ENCODE assay signal across 8 mouse cellular contexts in genomic region chr9:75558812-75559511, GRCm38 (mm10). TPM values are rescaled to one million over a fixed set of nuclear protein-coding genes. Genes with fewer than 3 reads are reported as not detected.
DNase-seq lines count a peak whose midpoint lies in the region; ATAC-seq lines count a peak whose summit lies in the region.

No protein-coding gene starts in this region.

- H3K4me1 ChIP-seq in heart, embryonic 14.5 days (ENCODE audit: control insufficient read depth in 2 of 2, insufficient read depth in 2 of 2, low read length in 2 of 2) = peaks cover 2 to 11% of the 10 kb centered on the region in 2 experiments; a peak in 3 of 4 replicates
- H3K4me1 ChIP-seq in stomach, embryonic 14.5 days (ENCODE audit: control insufficient read depth, insufficient read depth, low read length) = peaks cover 6% of the 10 kb centered on the region

- no peaks in the 10 kb centered on the region for H3K36me3 ChIP-seq in heart, embryonic 14.5 days (ENCODE audit: control insufficient read depth, insufficient read depth, low read length)
- no peaks in the 10 kb centered on the region for H3K36me3 ChIP-seq in stomach, embryonic 14.5 days (ENCODE audit: control insufficient read depth, insufficient read depth, low read length)

- peak; percentile 86 for ATAC-seq in heart, embryonic 14.5 days (ENCODE audit: insufficient number of reproducible peaks, insufficient read depth, low FRiP score, low read depth)
- peak; percentile 87 for ATAC-seq in stomach, embryonic 14.5 days (ENCODE audit: insufficient number of reproducible peaks, insufficient read depth, low FRiP score, low read depth)

- peak; percentile 16 for DNase-seq in retina, postnatal 1 day
- no peak for DNase-seq in retina, embryonic 14.5 days (ENCODE audit: low spot score)
- peak; percentile 33 for DNase-seq in embryo, embryonic 11 days
- peak; percentile 86 for DNase-seq in kidney, postnatal 10 days
- DNase-seq in lung, postnatal 4 days = peak; percentile 66 to 83
- no peak for DNase-seq in cerebellum, postnatal 25 days

- no peaks in the 10 kb centered on the region for H3K27me3 ChIP-seq in heart, embryonic 14.5 days (ENCODE audit: control insufficient read depth, insufficient read depth, low read length)
- no peaks in the 10 kb centered on the region for H3K27me3 ChIP-seq in stomach, embryonic 14.5 days (ENCODE audit: control insufficient read depth, insufficient read depth, low read length)

- no peaks in the 10 kb centered on the region for H3K9me3 ChIP-seq in heart, embryonic 14.5 days (ENCODE audit: control insufficient read depth, low read length)
- H3K9me3 ChIP-seq in stomach, embryonic 14.5 days (ENCODE audit: control insufficient read depth, low read depth, low read length) = no peaks in the 10 kb centered on the region

- peak overlapping the region; percentile 75 for H3K4me2 ChIP-seq in heart, embryonic 14.5 days (ENCODE audit: low read length)
- H3K4me2 ChIP-seq in stomach, embryonic 14.5 days (replicated peaks; ENCODE audit: low read depth, low read length) = peak overlapping the region; percentile 49

- H3K27ac ChIP-seq in heart, embryonic 14.5 days (replicated peaks in 1 of 2; ENCODE audit: control insufficient read depth in 1 of 2, insufficient read depth in 1 of 2, low read depth in 2 of 2, low read length in 2 of 2) = peak overlapping the region; percentile 89
- H3K27ac ChIP-seq in stomach, embryonic 14.5 days (ENCODE audit: low read length) = peak overlapping the region; percentile 96

- peak overlapping the region; percentile 64 to 85 for H3K4me3 ChIP-seq in heart, embryonic 14.5 days (ENCODE audit: control insufficient read depth in 1 of 2, insufficient read depth in 1 of 2, low read depth in 1 of 2, low read length in 2 of 2)
- H3K4me3 ChIP-seq in stomach, embryonic 14.5 days (ENCODE audit: low read depth, low read length) = peak overlapping the region; percentile 92

- under 1% methylated on average over 47 of the region's 47 CpGs for WGBS in heart, embryonic 14.5 days
- WGBS in stomach, embryonic 14.5 days = under 1% methylated on average over 47 of the region's 47 CpGs

- peak overlapping the region; percentile 86 for H3K9ac ChIP-seq in heart, embryonic 14.5 days (ENCODE audit: low read length)
- H3K9ac ChIP-seq in stomach, embryonic 14.5 days (replicated peaks; ENCODE audit: low read depth, low read length) = peak overlapping the region; percentile 70

RNA-seq across cellular contexts. Expression of gene Tmod3, which starts 0.5 kb away (rescaled TPM):
- polyA plus RNA-seq in heart, embryonic 14.5 days (2014; fragmentation: Nextera tagmentation; extraction: Ambion mirVana) = 75.0 and 81.6 TPM in 2 replicates
- polyA plus RNA-seq in stomach, embryonic 14.5 days (2014; fragmentation: Nextera tagmentation; extraction: Ambion mirVana) = 117 and 121 TPM in 2 replicates

RNA-seq across cellular contexts. Expression of gene Tmod2, which starts 52.2 kb away (rescaled TPM):
- 3.2 and 4.1 TPM in 2 replicates for polyA plus RNA-seq in heart, embryonic 14.5 days (2014; fragmentation: Nextera tagmentation; extraction: Ambion mirVana)
- 17.6 and 22.8 TPM in 2 replicates for polyA plus RNA-seq in stomach, embryonic 14.5 days (2014; fragmentation: Nextera tagmentation; extraction: Ambion mirVana)

Comparison
In these comparisons a context has a peak if more than half of its experiments do, and no peak if none do; other contexts are left out.
1. DNase-seq: peak in retina, postnatal 1 day (single experiment), embryo, embryonic 11 days (single experiment), kidney, postnatal 10 days (single experiment) and lung, postnatal 4 days (2 of 2); none in retina, embryonic 14.5 days (single experiment) and cerebellum, postnatal 25 days (0 of 2).